Mouse (Mus musculus) midbrain, embryonic 11.5 days (tissue): Measurements from ENCODE around the gene Sapcd1. TPM values are rescaled to one million over a fixed set of nuclear protein-coding genes. Genes with fewer than 3 reads are reported as not detected.
A peak's percentile ranks its signal among the peaks of the same experiment; 100 is the strongest.

ENCODE experiments used
- ATAC-seq: fragments of 200-750 bp; cut with Nextera tagmentation; 2 replicates; pipeline ENCODE4 v1.8.0; 2017; ENCODE audit warnings: moderate TSS enrichment, moderate library complexity; ENCODE audit not compliant: low FRiP score
- DNase-seq: peaks from one replicate; pipeline ENCODE4 v3.0.0; 2015; ENCODE audit warnings: low spot score; ENCODE audit errors: missing footprints
- H3K27ac ChIP-seq: fragments of 300-500 bp; sonication (generic); 2 replicates; pipeline ENCODE4 v1.5.1; 2014; ENCODE audit warnings: low read depth, low read length
- H3K27me3 ChIP-seq: fragments of 300-500 bp; sonication (generic); 2 replicates; pipeline ENCODE4 v1.6.1; 2014; ENCODE audit warnings: mild to moderate bottlenecking, low read length, moderate library complexity, mixed read lengths; ENCODE audit not compliant: control insufficient read depth, insufficient read depth
- H3K36me3 ChIP-seq: fragments of 300-500 bp; sonication (generic); 2 replicates; pipeline ENCODE4 v1.6.1; 2014; ENCODE audit warnings: mild to moderate bottlenecking, low read length, moderate library complexity, mixed read lengths; ENCODE audit not compliant: control insufficient read depth, insufficient read depth
- H3K4me1 ChIP-seq: fragments of 300-500 bp; sonication (generic); 2 replicates; pipeline ENCODE4 v1.6.1; 2014; ENCODE audit warnings: low read length; ENCODE audit not compliant: control insufficient read depth, insufficient read depth
- H3K4me2 ChIP-seq: fragments of 300-500 bp; sonication (generic); 2 replicates; pipeline ENCODE4 v1.6.1; 2014; ENCODE audit warnings: mild to moderate bottlenecking, moderate library complexity
- H3K4me3 ChIP-seq: fragments of 300-500 bp; sonication (generic); 2 replicates; pipeline ENCODE4 v1.5.1; 2014; ENCODE audit warnings: low read depth, low read length
- H3K9ac ChIP-seq: fragments of 300-500 bp; sonication (generic); 2 replicates; pipeline ENCODE4 v1.6.1; 2014; ENCODE audit warnings: low read length
- H3K9me3 ChIP-seq: fragments of 300-500 bp; sonication (generic); 2 replicates; pipeline ENCODE4 v1.6.1; 2016; ENCODE audit warnings: low read length; ENCODE audit not compliant: control insufficient read depth
- WGBS: fragments of 180-500 bp; shearing (Covaris S2); extraction: QIAGEN DNeasy Blood & Tissue Kit; methylation state at CpG from one replicate; pipeline ENCODE4 v1.1.7; 2014; 5-methylcytosine and 5-hydroxymethylcytosine counted together
- polyA plus RNA-seq: library from polyadenylated mRNA; unstranded; fragments of >200 nt; fragmentation: Nextera tagmentation; extraction: Ambion mirVana; gene quantifications from 2 replicates; pipeline ENCODE4 v1.2.1, GENCODE M21; 2014

Gene Sapcd1
- polyA plus RNA-seq, 1 experiment from 2014 or later = 7.3 TPM

- Histone ChIP-seq H3K4me2 (no peak overlapping the region), H3K36me3 (peaks cover 26% of the 10 kb centered on the region), H3K9ac (no peak overlapping the region), H3K27ac (no peak overlapping the region), H3K27me3 (no peaks in the 10 kb centered on the region), H3K4me3 (no peak overlapping the region), H3K9me3 (no peaks in the 10 kb centered on the region), H3K4me1 (peaks cover 19% of the 10 kb centered on the region)
- ATAC-seq (no peak), DNase-seq (no peak)
- 81% methylated on average over 3 of the region's 3 CpGs for WGBS
Measured at GRCm38 (mm10) chr17:35057090-35057489, 29.3 kb upstream of the Sapcd1 start.

- ATAC-seq (no peak), DNase-seq (no peak)
- H3K36me3 ChIP-seq = peaks cover 18% of the 10 kb centered on the region
- H3K9me3 ChIP-seq = no peaks in the 10 kb centered on the region
- H3K27me3 ChIP-seq = no peaks in the 10 kb centered on the region
- H3K4me3 ChIP-seq = no peak overlapping the region
- no peak overlapping the region for H3K27ac ChIP-seq
- H3K9ac ChIP-seq = no peak overlapping the region
- H3K4me1 ChIP-seq = peaks cover 27% of the 10 kb centered on the region
- H3K4me2 ChIP-seq = no peak overlapping the region
- 93% methylated on average over 7 of the region's 7 CpGs for WGBS
Measured at GRCm38 (mm10) chr17:35055691-35056495, 28.1 kb upstream of the Sapcd1 start.

GRCm38 (mm10) chr17:35052271-35052798 is 24.5 kb upstream of the Sapcd1 start:
- Histone ChIP-seq H3K4me3 (peak overlapping the region; percentile 54), H3K36me3 (peaks cover 15% of the 10 kb centered on the region), H3K4me2 (peak overlapping the region; percentile 68), H3K9me3 (no peaks in the 10 kb centered on the region), H3K4me1 (peaks cover 40% of the 10 kb centered on the region), H3K27ac (peak overlapping the region; percentile 88), H3K27me3 (no peaks in the 10 kb centered on the region), H3K9ac (peak overlapping the region; percentile 83)
- ATAC-seq = no peak
- 81% methylated on average over 12 of the region's 12 CpGs for WGBS
- no peak for DNase-seq

- WGBS = 3% methylated on average over 21 of the region's 21 CpGs
- Histone ChIP-seq H3K27ac (peak overlapping the region; percentile 88), H3K4me3 (peak overlapping the region; percentile 54), H3K9ac (peak overlapping the region; percentile 83), H3K4me2 (peak overlapping the region; percentile 68), H3K9me3 (no peaks in the 10 kb centered on the region), H3K36me3 (peaks cover 15% of the 10 kb centered on the region), H3K27me3 (no peaks in the 10 kb centered on the region), H3K4me1 (peaks cover 46% of the 10 kb centered on the region)
- ATAC-seq (peak; percentile 75), DNase-seq (peak; percentile 97)
Measured at GRCm38 (mm10) chr17:35051156-35052086, 23.6 kb upstream of the Sapcd1 start.

- ATAC-seq = 0 out of 2 replicates have a peak, but pooled peaks have one; percentile 6
- peak; percentile 97 for DNase-seq
- Histone ChIP-seq H3K9me3 (no peaks in the 10 kb centered on the region), H3K4me1 (peaks cover 52% of the 10 kb centered on the region), H3K9ac (peak overlapping the region; percentile 83), H3K4me2 (peak overlapping the region; percentile 68), H3K27ac (peak overlapping the region; percentile 90), H3K4me3 (peak overlapping the region; percentile 54), H3K36me3 (peaks cover 10% of the 10 kb centered on the region), H3K27me3 (no peaks in the 10 kb centered on the region)
- under 1% methylated on average over 26 of the region's 27 CpGs for WGBS
Measured at GRCm38 (mm10) chr17:35050126-35050750, 22.4 kb upstream of the Sapcd1 start.

GRCm38 (mm10) chr17:35049561-35050016 is 21.8 kb upstream of the Sapcd1 start, which contains the start of gene Clic1:
Gene Clic1, plus strand, starts transcription at chr17:35049966.
- ATAC-seq (peak; percentile 14; the same call in 1 of the 2 replicates), DNase-seq (peak; percentile 97)
- Histone ChIP-seq H3K4me1 (peaks cover 52% of the 10 kb centered on the region), H3K9me3 (no peaks in the 10 kb centered on the region), H3K9ac (peak within 1 kb of the TSS; percentile 83), H3K4me3 (peak within 1 kb of the TSS; percentile 54), H3K4me2 (peak within 1 kb of the TSS; percentile 68), H3K27me3 (no peaks in the 10 kb centered on the region), H3K36me3 (peaks cover 10% of the 10 kb centered on the region), H3K27ac (peak within 1 kb of the TSS; percentile 90)
- WGBS = 1% methylated on average over 11 of the region's 11 CpGs

- 66% methylated on average over 5 of the region's 5 CpGs for WGBS
- Histone ChIP-seq H3K27ac (peak overlapping the region; percentile 90; the same call in 1 of the 2 replicates), H3K4me2 (peak overlapping the region; percentile 68; the same call in 1 of the 2 replicates), H3K36me3 (peaks cover 7% of the 10 kb centered on the region), H3K4me1 (peaks cover 52% of the 10 kb centered on the region), H3K4me3 (no peak overlapping the region; the same call in 1 of the 2 replicates), H3K9me3 (no peaks in the 10 kb centered on the region), H3K9ac (no peak overlapping the region), H3K27me3 (no peaks in the 10 kb centered on the region)
- ATAC-seq = no peak
- DNase-seq = no peak
Measured at GRCm38 (mm10) chr17:35048932-35049440, 21.2 kb upstream of the Sapcd1 start.
